Mouse (Mus musculus): ENCODE results near the gene D630039A03Rik. TPM values are rescaled to one million over a fixed set of nuclear protein-coding genes. Genes with fewer than 3 reads are reported as not detected.

D630039A03Rik gene
- polyA plus RNA-seq, 1 experiment: 0.54 TPM

- no peak overlapping the region for H3K4me3 ChIP-seq (replicated peaks; ENCODE audit: insufficient read depth, low read depth, low read length)
- no peak for TF ChIP-seq POLR2A (IDR thresholded peaks at IDR 0.05; ENCODE audit: borderline replicate concordance, insufficient read depth, low read length)
- no peak for TF ChIP-seq CTCF (IDR thresholded peaks at IDR 0.05; ENCODE audit: borderline replicate concordance, insufficient read depth, low read depth, low read length)
- WGBS: 82% methylated on average over 6 of the region's 6 CpGs
- no peak overlapping the region for H3K27ac ChIP-seq (ENCODE audit: insufficient read depth, low read length)
- peaks cover under 1% of the 10 kb centered on the region; the same call in 1 of the 2 replicates for H3K4me1 ChIP-seq (ENCODE audit: control insufficient read depth, insufficient read depth, low read length)
- no peak for DNase-seq
- H3K27me3 ChIP-seq (ENCODE audit: control insufficient read depth, insufficient read depth, low read length): no peaks in the 10 kb centered on the region
These were observed 7.2 kb downstream of the D630039A03Rik start for GRCm38 (mm10) chr4:57908860-57909259.

GRCm38 (mm10) chr4:57906708-57907107 lies 9.4 kb downstream of the D630039A03Rik start:
- TF ChIP-seq CTCF (IDR thresholded peaks at IDR 0.05; ENCODE audit: borderline replicate concordance, insufficient read depth, low read depth, low read length) (no peak), POLR2A (IDR thresholded peaks at IDR 0.05; ENCODE audit: borderline replicate concordance, insufficient read depth, low read length) (no peak)
- no peak overlapping the region for H3K27ac ChIP-seq (ENCODE audit: insufficient read depth, low read length)
- WGBS: 74% methylated on average over 2 of the region's 2 CpGs

GRCm38 (mm10) chr4:57904638-57905037 lies 11.5 kb downstream of the D630039A03Rik start:
- 31% methylated on average over 9 of the region's 9 CpGs for WGBS
- TF ChIP-seq CTCF (IDR thresholded peaks at IDR 0.05; ENCODE audit: borderline replicate concordance, insufficient read depth, low read depth, low read length): no peak
- TF ChIP-seq POLR2A (IDR thresholded peaks at IDR 0.05; ENCODE audit: borderline replicate concordance, insufficient read depth, low read length): no peak
- DNase-seq: no peak

More at GRCm38 (mm10) chr4:57906708-57907107, 9.4 kb downstream of the D630039A03Rik start:
- H3K4me3 ChIP-seq (replicated peaks; ENCODE audit: insufficient read depth, low read depth, low read length): no peak overlapping the region
- H3K27me3 ChIP-seq (ENCODE audit: control insufficient read depth, insufficient read depth, low read length): no peaks in the 10 kb centered on the region
- no peaks in the 10 kb centered on the region for H3K4me1 ChIP-seq (ENCODE audit: control insufficient read depth, insufficient read depth, low read length)
- DNase-seq: no peak

DNA sequence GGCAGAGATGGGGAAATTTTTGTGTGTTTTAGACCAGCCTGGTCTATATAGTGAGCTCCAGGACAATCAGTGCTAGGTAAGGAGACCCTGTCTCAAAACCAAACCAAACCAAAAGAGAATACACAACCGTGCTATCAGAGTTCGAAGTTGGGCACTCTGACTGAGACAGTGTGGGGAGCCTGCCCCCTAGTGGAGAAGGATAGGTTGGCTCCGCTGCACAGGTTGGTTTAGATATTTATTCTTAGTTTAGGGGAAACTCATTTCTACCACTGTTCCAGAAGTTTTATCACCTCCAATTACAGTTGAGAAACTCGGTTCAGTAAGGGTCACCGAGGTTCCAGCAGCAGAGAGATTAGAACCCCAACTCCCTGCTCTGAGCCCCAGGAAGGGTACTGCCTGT lies 11.9 kb downstream of the D630039A03Rik start:
- H3K4me1 ChIP-seq (ENCODE audit: control insufficient read depth, insufficient read depth, low read length): no peaks in the 10 kb centered on the region
- no peak for TF ChIP-seq POLR2A (IDR thresholded peaks at IDR 0.05; ENCODE audit: borderline replicate concordance, insufficient read depth, low read length)
- TF ChIP-seq CTCF (IDR thresholded peaks at IDR 0.05; ENCODE audit: borderline replicate concordance, insufficient read depth, low read depth, low read length): peak; percentile 85
- no peak overlapping the region for H3K4me3 ChIP-seq (replicated peaks; ENCODE audit: insufficient read depth, low read depth, low read length)
- H3K27ac ChIP-seq (ENCODE audit: insufficient read depth, low read length): no peak overlapping the region
- 9% methylated on average over 5 of the region's 5 CpGs for WGBS
- no peaks in the 10 kb centered on the region for H3K27me3 ChIP-seq (ENCODE audit: control insufficient read depth, insufficient read depth, low read length)
- peak; percentile 33 to 56 for DNase-seq

More at GRCm38 (mm10) chr4:57904638-57905037, 11.5 kb downstream of the D630039A03Rik start:
- H3K4me1 ChIP-seq (ENCODE audit: control insufficient read depth, insufficient read depth, low read length): no peaks in the 10 kb centered on the region
- H3K27me3 ChIP-seq (ENCODE audit: control insufficient read depth, insufficient read depth, low read length): no peaks in the 10 kb centered on the region
- H3K4me3 ChIP-seq (replicated peaks; ENCODE audit: insufficient read depth, low read depth, low read length): no peak overlapping the region
- no peak overlapping the region for H3K27ac ChIP-seq (ENCODE audit: insufficient read depth, low read length)

DNA sequence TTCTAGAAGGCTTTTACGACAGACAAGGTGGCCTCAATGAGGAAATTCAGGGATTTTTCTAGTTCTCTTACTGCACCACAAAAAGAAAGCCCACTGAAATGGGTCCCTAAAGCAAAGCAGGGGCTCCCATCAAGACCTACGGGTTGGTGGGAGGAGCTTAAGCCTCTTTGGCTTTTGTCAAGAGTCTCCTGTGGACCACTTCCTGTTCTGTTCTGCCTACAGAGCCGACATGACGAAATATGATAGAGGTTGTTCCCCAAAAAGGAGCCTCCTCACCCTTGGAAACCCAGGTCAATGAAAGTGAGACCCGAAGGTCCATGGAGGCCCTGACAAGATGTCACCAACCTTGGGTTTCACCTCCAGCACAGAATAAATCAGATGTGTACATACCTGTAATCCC lies 13.5 kb downstream of the D630039A03Rik start:
- DNase-seq: no peak
- H3K4me3 ChIP-seq (replicated peaks; ENCODE audit: insufficient read depth, low read depth, low read length): no peak overlapping the region
- no peaks in the 10 kb centered on the region for H3K4me1 ChIP-seq (ENCODE audit: control insufficient read depth, insufficient read depth, low read length)
- TF ChIP-seq POLR2A (IDR thresholded peaks at IDR 0.05; ENCODE audit: borderline replicate concordance, insufficient read depth, low read length) (no peak), CTCF (IDR thresholded peaks at IDR 0.05; ENCODE audit: borderline replicate concordance, insufficient read depth, low read depth, low read length) (no peak)
- H3K27me3 ChIP-seq (ENCODE audit: control insufficient read depth, insufficient read depth, low read length): no peaks in the 10 kb centered on the region
- H3K27ac ChIP-seq (ENCODE audit: insufficient read depth, low read length): no peak overlapping the region
- 84% methylated on average over 5 of the region's 5 CpGs for WGBS

- Histone ChIP-seq H3K27me3 (ENCODE audit: control insufficient read depth, insufficient read depth, low read length) (no peaks in the 10 kb centered on the region), H3K27ac (ENCODE audit: insufficient read depth, low read length) (no peak overlapping the region), H3K4me1 (ENCODE audit: control insufficient read depth, insufficient read depth, low read length) (no peaks in the 10 kb centered on the region), H3K4me3 (replicated peaks; ENCODE audit: insufficient read depth, low read depth, low read length) (no peak overlapping the region)
- TF ChIP-seq POLR2A (IDR thresholded peaks at IDR 0.05; ENCODE audit: borderline replicate concordance, insufficient read depth, low read length) (no peak), CTCF (IDR thresholded peaks at IDR 0.05; ENCODE audit: borderline replicate concordance, insufficient read depth, low read depth, low read length) (peak; percentile 90)
- 6% methylated on average over 4 of the region's 4 CpGs for WGBS
- DNase-seq: peak; percentile 23 to 47
These were observed 14.9 kb downstream of the D630039A03Rik start for GRCm38 (mm10) chr4:57901210-57901609.

GRCm38 (mm10) chr4:57896631-57897030 lies 19.5 kb downstream of the D630039A03Rik start:
- Histone ChIP-seq H3K27ac (ENCODE audit: insufficient read depth, low read length) (no peak overlapping the region), H3K4me1 (ENCODE audit: control insufficient read depth, insufficient read depth, low read length) (no peaks in the 10 kb centered on the region), H3K4me3 (replicated peaks; ENCODE audit: insufficient read depth, low read depth, low read length) (no peak overlapping the region), H3K27me3 (ENCODE audit: control insufficient read depth, insufficient read depth, low read length) (no peaks in the 10 kb centered on the region)
- no peak for DNase-seq
- TF ChIP-seq POLR2A (IDR thresholded peaks at IDR 0.05; ENCODE audit: borderline replicate concordance, insufficient read depth, low read length) (no peak), CTCF (IDR thresholded peaks at IDR 0.05; ENCODE audit: borderline replicate concordance, insufficient read depth, low read depth, low read length) (no peak)
- 84% methylated on average over 3 of the region's 3 CpGs for WGBS

GRCm38 (mm10) chr4:57895902-57896301 lies 20.2 kb downstream of the D630039A03Rik start:
- 75% methylated on average over 6 of the region's 6 CpGs for WGBS
- TF ChIP-seq POLR2A (IDR thresholded peaks at IDR 0.05; ENCODE audit: borderline replicate concordance, insufficient read depth, low read length) (no peak), CTCF (IDR thresholded peaks at IDR 0.05; ENCODE audit: borderline replicate concordance, insufficient read depth, low read depth, low read length) (no peak)
- no peak overlapping the region for H3K4me3 ChIP-seq (replicated peaks; ENCODE audit: insufficient read depth, low read depth, low read length)
- H3K27me3 ChIP-seq (ENCODE audit: control insufficient read depth, insufficient read depth, low read length): no peaks in the 10 kb centered on the region
- H3K27ac ChIP-seq (ENCODE audit: insufficient read depth, low read length): no peak overlapping the region
- no peak for DNase-seq
- no peaks in the 10 kb centered on the region for H3K4me1 ChIP-seq (ENCODE audit: control insufficient read depth, insufficient read depth, low read length)
